Mouse (Mus musculus) skeletal muscle tissue, postnatal 0 days (tissue): ENCODE measurements around the gene Serpinb8. TPM values are rescaled to one million over a fixed set of nuclear protein-coding genes. Genes with fewer than 3 reads are reported as not detected.

Experiments
- polyA plus RNA-seq: library from polyadenylated mRNA; unstranded; fragments of >200 nt; fragmentation: Nextera tagmentation; extraction: Ambion mirVana; gene quantifications from 2 replicates; pipeline ENCODE4 v1.2.1, GENCODE M21; 2015

The Serpinb8 gene
- 2.8 and 6.2 TPM in 2 replicates for polyA plus RNA-seq

DNA sequence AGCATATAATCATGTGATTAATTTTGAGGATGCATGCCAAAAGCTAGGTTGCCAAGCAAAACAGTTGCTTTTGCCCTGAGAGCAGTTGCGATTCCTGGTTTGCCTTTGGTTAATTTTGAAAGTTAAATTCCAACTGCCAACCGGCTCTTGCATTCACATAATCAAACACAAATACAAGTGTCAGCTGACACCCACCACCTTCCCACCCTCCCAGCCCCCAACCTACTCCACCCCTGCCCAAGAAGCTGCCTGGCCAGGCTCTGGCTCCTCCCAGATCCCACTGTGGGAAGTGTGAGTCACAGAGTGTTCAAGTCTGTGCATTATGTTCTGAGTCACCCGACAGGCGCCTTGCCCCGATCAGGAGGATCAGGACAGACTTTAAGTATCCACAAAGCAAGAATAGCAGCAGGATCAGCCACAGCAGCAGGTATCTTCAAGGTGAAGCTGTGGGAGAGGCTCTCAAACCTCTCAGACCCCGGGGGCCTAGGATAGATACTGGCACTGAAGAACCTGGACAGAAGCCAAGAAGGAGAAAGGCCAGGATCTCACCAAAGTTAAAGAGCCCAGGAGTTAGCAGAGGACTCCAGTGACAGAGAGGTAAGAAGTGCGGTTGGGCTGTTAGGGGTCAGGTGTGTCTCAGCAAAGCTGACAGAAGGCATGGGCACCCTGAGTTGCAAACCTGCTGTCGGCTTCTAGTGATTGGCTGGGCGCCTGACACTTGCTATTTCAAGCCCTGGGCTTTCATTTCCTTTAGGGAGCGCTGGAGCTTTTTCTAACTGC is at the start of gene Serpinb8:
Gene Serpinb8 (plus strand): TSS at position 316 of the 780 bp plus-strand sequence.

Other genes starting within 250 kb of the Serpinb8 start
- gene Serpinb11, start 228.8 kb upstream of the Serpinb8 start, polyA plus RNA-seq: 0.06 TPM in 1 of 2 replicates, not detected in the other
- 0.15 and 3.6 TPM in 2 replicates for gene Serpinb7, start 190.4 kb upstream of the Serpinb8 start, polyA plus RNA-seq
- 0.21 and 3.1 TPM in 2 replicates for gene Serpinb2, start 78.6 kb upstream of the Serpinb8 start, polyA plus RNA-seq